Mouse (Mus musculus) hindbrain, embryonic 11.5 days (tissue): ENCODE measurements around the gene Atxn1. TPM values are rescaled to one million over a fixed set of nuclear protein-coding genes. Genes with fewer than 3 reads are reported as not detected.

Experiments used
- ATAC-seq: fragments of 200-750 bp; cut with Nextera tagmentation; 2 replicates; pipeline ENCODE4 v1.8.0; 2017; ENCODE audit warnings: mild to moderate bottlenecking, moderate TSS enrichment, moderate library complexity; ENCODE audit not compliant: low FRiP score
- DNase-seq: peaks from one replicate; pipeline ENCODE4 v3.0.0-alpha.2; 2015; ENCODE audit warnings: low spot score
- H3K27ac ChIP-seq: fragments of 300-500 bp; sonication (generic); 2 replicates; pipeline ENCODE4 v1.5.1; 2014; ENCODE audit warnings: mild to moderate bottlenecking, low read depth, low read length
- H3K27me3 ChIP-seq: fragments of 300-500 bp; sonication (generic); 2 replicates; pipeline ENCODE4 v1.6.1; 2014; ENCODE audit warnings: mild to moderate bottlenecking, low read length, moderate library complexity, mixed read lengths; ENCODE audit not compliant: control insufficient read depth, insufficient read depth
- H3K36me3 ChIP-seq: fragments of 300-500 bp; sonication (generic); 2 replicates; pipeline ENCODE4 v1.6.1; 2014; ENCODE audit warnings: mild to moderate bottlenecking, low read length, moderate library complexity, mixed read lengths; ENCODE audit not compliant: control insufficient read depth, insufficient read depth
- H3K4me1 ChIP-seq: fragments of 300-500 bp; sonication (generic); replicated peaks from 2 replicates; pipeline ENCODE4 v1.6.1; 2014; ENCODE audit warnings: low read length, mixed read lengths; ENCODE audit not compliant: control insufficient read depth, insufficient read depth
- H3K4me2 ChIP-seq: fragments of 300-500 bp; sonication (generic); replicated peaks from 2 replicates; pipeline ENCODE4 v1.6.1; 2014; ENCODE audit warnings: mild to moderate bottlenecking, low read depth, low read length
- H3K4me3 ChIP-seq: fragments of 300-500 bp; sonication (generic); 2 replicates; pipeline ENCODE4 v1.5.1; 2014; ENCODE audit warnings: low read depth, low read length
- H3K9ac ChIP-seq: fragments of 300-500 bp; sonication (generic); 2 replicates; pipeline ENCODE4 v1.6.1; 2014; ENCODE audit warnings: low read depth, low read length
- H3K9me3 ChIP-seq: fragments of 300-500 bp; sonication (generic); 2 replicates; pipeline ENCODE4 v1.6.1; 2016; ENCODE audit warnings: low read length; ENCODE audit not compliant: control insufficient read depth
- WGBS: fragments of 180-500 bp; shearing (Covaris S2); extraction: QIAGEN DNeasy Blood & Tissue Kit; methylation state at CpG from one replicate; pipeline ENCODE4 v1.1.7; 2014; 5-methylcytosine and 5-hydroxymethylcytosine counted together
- polyA plus RNA-seq: library from polyadenylated mRNA; unstranded; fragments of >200 nt; fragmentation: Nextera tagmentation; extraction: Ambion mirVana; gene quantifications from 2 replicates; pipeline ENCODE4 v1.2.1, GENCODE M21; 2014

Atxn1 gene
- polyA plus RNA-seq, 1 experiment from 2014 or later, result 3.2 TPM

GRCm38 (mm10) chr13:45669969-45670368 lies 294.8 kb downstream of the Atxn1 start:
- H3K9ac ChIP-seq, result no peak overlapping the region
- no peak overlapping the region for H3K4me3 ChIP-seq
- H3K36me3 ChIP-seq, result no peaks in the 10 kb centered on the region
- H3K4me2 ChIP-seq, result no peak overlapping the region
- no peaks in the 10 kb centered on the region for H3K27me3 ChIP-seq
- H3K27ac ChIP-seq, result no peak overlapping the region
- no peaks in the 10 kb centered on the region for H3K4me1 ChIP-seq
- ATAC-seq, result no peak
- no peak for DNase-seq
- H3K9me3 ChIP-seq, result no peaks in the 10 kb centered on the region
- WGBS, result 83% methylated on average over 11 of the region's 11 CpGs

GRCm38 (mm10) chr13:45662852-45663251 lies 302.0 kb downstream of the Atxn1 start:
- 92% methylated on average over 10 of the region's 10 CpGs for WGBS
- no peaks in the 10 kb centered on the region for H3K27me3 ChIP-seq
- no peak overlapping the region for H3K4me2 ChIP-seq
- DNase-seq (no peak), ATAC-seq (no peak)
- H3K4me3 ChIP-seq, result no peak overlapping the region
- no peak overlapping the region for H3K9ac ChIP-seq
- H3K9me3 ChIP-seq, result no peaks in the 10 kb centered on the region
- H3K27ac ChIP-seq, result no peak overlapping the region
- H3K4me1 ChIP-seq, result no peaks in the 10 kb centered on the region
- H3K36me3 ChIP-seq, result no peaks in the 10 kb centered on the region

- Histone ChIP-seq H3K4me3 (no peak overlapping the region), H3K36me3 (no peaks in the 10 kb centered on the region), H3K9ac (no peak overlapping the region), H3K27me3 (no peaks in the 10 kb centered on the region), H3K27ac (no peak overlapping the region), H3K9me3 (no peaks in the 10 kb centered on the region), H3K4me2 (no peak overlapping the region), H3K4me1 (no peaks in the 10 kb centered on the region)
- no peak for ATAC-seq
- no peak for DNase-seq
- 69% methylated on average over 3 of the region's 3 CpGs for WGBS
These were observed 302.6 kb downstream of the Atxn1 start for GRCm38 (mm10) chr13:45662216-45662615.

GRCm38 (mm10) chr13:45661283-45662185 lies 303.3 kb downstream of the Atxn1 start:
- Histone ChIP-seq H3K4me1 (no peaks in the 10 kb centered on the region), H3K27me3 (no peaks in the 10 kb centered on the region), H3K9me3 (no peaks in the 10 kb centered on the region), H3K4me3 (no peak overlapping the region), H3K4me2 (no peak overlapping the region), H3K9ac (no peak overlapping the region), H3K36me3 (no peaks in the 10 kb centered on the region), H3K27ac (no peak overlapping the region)
- ATAC-seq, result no peak
- DNase-seq, result no peak
- WGBS, result 79% methylated on average over 12 of the region's 12 CpGs

GRCm38 (mm10) chr13:45659813-45660212 lies 305.0 kb downstream of the Atxn1 start:
- DNase-seq, result no peak
- 90% methylated on average over 4 of the region's 4 CpGs for WGBS
- ATAC-seq, result no peak

GRCm38 (mm10) chr13:45658343-45658742 lies 306.5 kb downstream of the Atxn1 start:
- DNase-seq, result no peak
- WGBS, result 96% methylated on average over 5 of the region's 5 CpGs
- Histone ChIP-seq H3K27me3 (no peaks in the 10 kb centered on the region), H3K4me3 (no peak overlapping the region), H3K27ac (no peak overlapping the region), H3K4me2 (no peak overlapping the region), H3K4me1 (no peaks in the 10 kb centered on the region), H3K36me3 (no peaks in the 10 kb centered on the region), H3K9ac (no peak overlapping the region), H3K9me3 (no peaks in the 10 kb centered on the region)
- no peak for ATAC-seq

More at GRCm38 (mm10) chr13:45659813-45660212, 305.0 kb downstream of the Atxn1 start:
- no peak overlapping the region for H3K4me2 ChIP-seq
- H3K4me3 ChIP-seq, result no peak overlapping the region
- no peaks in the 10 kb centered on the region for H3K4me1 ChIP-seq
- no peaks in the 10 kb centered on the region for H3K9me3 ChIP-seq
- no peak overlapping the region for H3K27ac ChIP-seq
- no peaks in the 10 kb centered on the region for H3K27me3 ChIP-seq
- H3K9ac ChIP-seq, result no peak overlapping the region
- no peaks in the 10 kb centered on the region for H3K36me3 ChIP-seq

- no peak overlapping the region for H3K9ac ChIP-seq
- no peaks in the 10 kb centered on the region for H3K4me1 ChIP-seq
- no peaks in the 10 kb centered on the region for H3K36me3 ChIP-seq
- no peak overlapping the region for H3K4me3 ChIP-seq
- H3K9me3 ChIP-seq, result no peaks in the 10 kb centered on the region
- no peak overlapping the region for H3K27ac ChIP-seq
- no peaks in the 10 kb centered on the region for H3K27me3 ChIP-seq
- ATAC-seq (no peak), DNase-seq (no peak)
- 100% methylated on average over 1 of the region's 1 CpGs for WGBS
- H3K4me2 ChIP-seq, result no peak overlapping the region
These were observed 307.6 kb downstream of the Atxn1 start for GRCm38 (mm10) chr13:45657176-45657575.

GRCm38 (mm10) chr13:45651652-45652241 lies 313.1 kb downstream of the Atxn1 start:
- H3K27me3 ChIP-seq, result no peaks in the 10 kb centered on the region
- no peak for ATAC-seq
- no peak overlapping the region for H3K27ac ChIP-seq
- 81% methylated on average over 10 of the region's 10 CpGs for WGBS
- DNase-seq, result no peak
- H3K4me3 ChIP-seq, result no peak overlapping the region
- no peaks in the 10 kb centered on the region for H3K36me3 ChIP-seq
- H3K9me3 ChIP-seq, result no peaks in the 10 kb centered on the region
- H3K4me1 ChIP-seq, result no peaks in the 10 kb centered on the region
- no peak overlapping the region for H3K4me2 ChIP-seq
- no peak overlapping the region for H3K9ac ChIP-seq
